Mouse (Mus musculus): ENCODE measurements at regions not wholly inside any gene's neighbourhood (a gene's known extent, or its start where the extent isn't known, plus 50 kb on each side); places are given as distances from the start of the nearest gene placed in this dataset.

- no peak overlapping the region for H3K27ac ChIP-seq (ENCODE audit: insufficient read depth, low read length)
Observed at GRCm38 (mm10) chr13:16515195-16515594, 503.5 kb downstream of the Inhba start.

GRCm38 (mm10) chr13:16529036-16529435 is 517.4 kb downstream of the Inhba start:
- no peak overlapping the region for H3K4me3 ChIP-seq (ENCODE audit: insufficient read depth, low read length)
- no peak for TF ChIP-seq CTCF (IDR thresholded peaks at IDR 0.05; ENCODE audit: extremely low read depth, insufficient read depth, low read length)
- no peak for TF ChIP-seq POLR2A (IDR thresholded peaks at IDR 0.05; ENCODE audit: extremely low read depth, insufficient read depth, low read length)
- no peaks in the 10 kb centered on the region for H3K4me1 ChIP-seq (ENCODE audit: control insufficient read depth, insufficient read depth, low read length)
- no peak overlapping the region for H3K27ac ChIP-seq (ENCODE audit: insufficient read depth, low read length)

More at GRCm38 (mm10) chr13:16515195-16515594, 503.5 kb downstream of the Inhba start:
- TF ChIP-seq CTCF (IDR thresholded peaks at IDR 0.05; ENCODE audit: extremely low read depth, insufficient read depth, low read length), result no peak
- no peak for TF ChIP-seq POLR2A (IDR thresholded peaks at IDR 0.05; ENCODE audit: extremely low read depth, insufficient read depth, low read length)
- H3K4me1 ChIP-seq (ENCODE audit: control insufficient read depth, insufficient read depth, low read length), result no peaks in the 10 kb centered on the region
- no peak overlapping the region for H3K4me3 ChIP-seq (ENCODE audit: insufficient read depth, low read length)

GRCm38 (mm10) chr13:16543771-16544170 is 532.1 kb downstream of the Inhba start:
- no peak overlapping the region for H3K27ac ChIP-seq (ENCODE audit: insufficient read depth, low read length)
- H3K4me3 ChIP-seq (ENCODE audit: insufficient read depth, low read length), result no peak overlapping the region
- H3K4me1 ChIP-seq (ENCODE audit: control insufficient read depth, insufficient read depth, low read length), result peaks cover 4% of the 10 kb centered on the region; the same call in 1 of the 2 replicates
- TF ChIP-seq CTCF (IDR thresholded peaks at IDR 0.05; ENCODE audit: extremely low read depth, insufficient read depth, low read length) (no peak), POLR2A (IDR thresholded peaks at IDR 0.05; ENCODE audit: extremely low read depth, insufficient read depth, low read length) (no peak)

GRCm38 (mm10) chr13:16550060-16550459 is 538.4 kb downstream of the Inhba start:
- H3K27ac ChIP-seq (ENCODE audit: insufficient read depth, low read length), result no peak overlapping the region
- no peaks in the 10 kb centered on the region for H3K4me1 ChIP-seq (ENCODE audit: control insufficient read depth, insufficient read depth, low read length)
- no peak overlapping the region for H3K4me3 ChIP-seq (ENCODE audit: insufficient read depth, low read length)
- TF ChIP-seq CTCF (IDR thresholded peaks at IDR 0.05; ENCODE audit: extremely low read depth, insufficient read depth, low read length) (no peak), POLR2A (IDR thresholded peaks at IDR 0.05; ENCODE audit: extremely low read depth, insufficient read depth, low read length) (no peak)

- no peak overlapping the region for H3K27ac ChIP-seq (ENCODE audit: insufficient read depth, low read length)
- H3K4me1 ChIP-seq (ENCODE audit: control insufficient read depth, insufficient read depth, low read length), result no peaks in the 10 kb centered on the region
- no peak overlapping the region for H3K4me3 ChIP-seq (ENCODE audit: insufficient read depth, low read length)
- TF ChIP-seq CTCF (IDR thresholded peaks at IDR 0.05; ENCODE audit: extremely low read depth, insufficient read depth, low read length) (no peak), POLR2A (IDR thresholded peaks at IDR 0.05; ENCODE audit: extremely low read depth, insufficient read depth, low read length) (no peak)
Observed at GRCm38 (mm10) chr13:16564988-16565387, 553.3 kb downstream of the Inhba start.

GRCm38 (mm10) chr13:16574069-16574468 is 562.4 kb downstream of the Inhba start:
- no peaks in the 10 kb centered on the region for H3K4me1 ChIP-seq (ENCODE audit: control insufficient read depth, insufficient read depth, low read length)
- H3K4me3 ChIP-seq (ENCODE audit: insufficient read depth, low read length), result no peak overlapping the region
- no peak for TF ChIP-seq CTCF (IDR thresholded peaks at IDR 0.05; ENCODE audit: extremely low read depth, insufficient read depth, low read length)
- TF ChIP-seq POLR2A (IDR thresholded peaks at IDR 0.05; ENCODE audit: extremely low read depth, insufficient read depth, low read length), result no peak
- H3K27ac ChIP-seq (ENCODE audit: insufficient read depth, low read length), result no peak overlapping the region

GRCm38 (mm10) chr13:16586286-16586685 is 574.6 kb downstream of the Inhba start:
- TF ChIP-seq CTCF (IDR thresholded peaks at IDR 0.05; ENCODE audit: extremely low read depth, insufficient read depth, low read length) (no peak), POLR2A (IDR thresholded peaks at IDR 0.05; ENCODE audit: extremely low read depth, insufficient read depth, low read length) (no peak)
- no peaks in the 10 kb centered on the region for H3K4me1 ChIP-seq (ENCODE audit: control insufficient read depth, insufficient read depth, low read length)

GRCm38 (mm10) chr13:16619755-16620154 is 608.1 kb downstream of the Inhba start:
- TF ChIP-seq CTCF (IDR thresholded peaks at IDR 0.05; ENCODE audit: extremely low read depth, insufficient read depth, low read length), result no peak
- no peak for TF ChIP-seq POLR2A (IDR thresholded peaks at IDR 0.05; ENCODE audit: extremely low read depth, insufficient read depth, low read length)
- no peaks in the 10 kb centered on the region for H3K4me1 ChIP-seq (ENCODE audit: control insufficient read depth, insufficient read depth, low read length)
- no peak overlapping the region for H3K27ac ChIP-seq (ENCODE audit: insufficient read depth, low read length)
- H3K4me3 ChIP-seq (ENCODE audit: insufficient read depth, low read length), result no peak overlapping the region

More at GRCm38 (mm10) chr13:16586286-16586685, 574.6 kb downstream of the Inhba start:
- Histone ChIP-seq H3K4me3 (ENCODE audit: insufficient read depth, low read length) (no peak overlapping the region), H3K27ac (ENCODE audit: insufficient read depth, low read length) (no peak overlapping the region)

- Histone ChIP-seq H3K4me3 (ENCODE audit: insufficient read depth, low read length) (no peak overlapping the region), H3K27ac (ENCODE audit: insufficient read depth, low read length) (no peak overlapping the region), H3K4me1 (ENCODE audit: control insufficient read depth, insufficient read depth, low read length) (no peaks in the 10 kb centered on the region)
- TF ChIP-seq CTCF (IDR thresholded peaks at IDR 0.05; ENCODE audit: extremely low read depth, insufficient read depth, low read length) (no peak), POLR2A (IDR thresholded peaks at IDR 0.05; ENCODE audit: extremely low read depth, insufficient read depth, low read length) (no peak)
Observed at GRCm38 (mm10) chr13:16626584-16626983, 614.9 kb downstream of the Inhba start.

GRCm38 (mm10) chr13:16633445-16634092 is 621.9 kb downstream of the Inhba start:
- TF ChIP-seq POLR2A (IDR thresholded peaks at IDR 0.05; ENCODE audit: extremely low read depth, insufficient read depth, low read length) (no peak), CTCF (IDR thresholded peaks at IDR 0.05; ENCODE audit: extremely low read depth, insufficient read depth, low read length) (no peak)
- Histone ChIP-seq H3K27ac (ENCODE audit: insufficient read depth, low read length) (no peak overlapping the region), H3K4me1 (ENCODE audit: control insufficient read depth, insufficient read depth, low read length) (no peaks in the 10 kb centered on the region), H3K4me3 (ENCODE audit: insufficient read depth, low read length) (no peak overlapping the region)
